In genomic region chr6:94717705-94718489, GRCm38 (mm10) we compare ENCODE assay signal across 8 mouse cellular contexts. TPM values are rescaled to one million over a fixed set of nuclear protein-coding genes. Genes with fewer than 3 reads are reported as not detected.
A peak's percentile ranks its signal among the peaks of the same experiment; 100 is the strongest.
DNase-seq lines count a peak whose midpoint lies in the region; ATAC-seq and TF ChIP-seq lines count a peak whose summit lies in the region.

No protein-coding gene starts in this region.

- peaks cover 9% of the 10 kb centered on the region; the same call in 1 of the 2 replicates for H3K4me1 ChIP-seq in embryonic facial prominence, embryonic 12.5 days
- H3K4me1 ChIP-seq in limb, embryonic 14.5 days (ENCODE audit: control insufficient read depth, insufficient read depth, low read length) = peaks cover 26% of the 10 kb centered on the region

- H3K36me3 ChIP-seq in embryonic facial prominence, embryonic 12.5 days = no peaks in the 10 kb centered on the region
- no peaks in the 10 kb centered on the region for H3K36me3 ChIP-seq in limb, embryonic 14.5 days (ENCODE audit: control insufficient read depth, insufficient read depth, low read length)

- intact Hi-C loops in heart, postnatal 14 days (cut with DNase I) = no loop called here

- peak overlapping the region; percentile 46; the same call in 1 of the 2 replicates for H3K27ac ChIP-seq in embryonic facial prominence, embryonic 12.5 days
- peak overlapping the region; percentile 76 for H3K27ac ChIP-seq in limb, embryonic 14.5 days (replicated peaks; ENCODE audit: low read depth, low read length)

- ATAC-seq in embryonic facial prominence, embryonic 12.5 days (ENCODE audit: insufficient number of reproducible peaks, insufficient read depth, low FRiP score, low TSS enrichment) = no peak; the same call in 1 of the 2 replicates
- peak; percentile 75 for ATAC-seq in limb, embryonic 14.5 days (ENCODE audit: low FRiP score, low read depth)

- TF ChIP-seq POLR2A in limb, embryonic 14.5 days (IDR thresholded peaks at IDR 0.05; ENCODE audit: borderline replicate concordance, extremely low read depth, insufficient read depth, insufficient read length) = no peak

- 60% methylated on average over 7 of the region's 7 CpGs for whole genome bisulfite sequencing in embryonic facial prominence, embryonic 12.5 days
- 28% methylated on average over 7 of the region's 7 CpGs for WGBS in limb, embryonic 14.5 days

- H3K4me3 ChIP-seq in embryonic facial prominence, embryonic 12.5 days = no peak overlapping the region
- H3K4me3 ChIP-seq in limb, embryonic 14.5 days (replicated peaks; ENCODE audit: low read length) = no peak overlapping the region

- no peaks in the 10 kb centered on the region for H3K27me3 ChIP-seq in embryonic facial prominence, embryonic 12.5 days
- no peaks in the 10 kb centered on the region for H3K27me3 ChIP-seq in limb, embryonic 14.5 days (ENCODE audit: control insufficient read depth, insufficient read depth, low read length)

- peak; percentile 9 for DNase-seq in kidney, adult 11 months
- DNase-seq in kidney, adult 8-10 months = no peak
- DNase-seq in heart, postnatal 14 days = peak; percentile 42 to 60
- peak; percentile 73 for DNase-seq in limb, embryonic 14.5 days (ENCODE audit: low spot score)
- no peak for DNase-seq in embryo, embryonic 9.5 days (ENCODE audit: extremely low spot score)
- DNase-seq in spleen, postnatal 36 days (ENCODE audit: low spot score in 2 of 2) = no peak
- DNase-seq in urinary bladder, postnatal 25 days (ENCODE audit: low spot score) = no peak

- no peak overlapping the region for H3K9ac ChIP-seq in embryonic facial prominence, embryonic 12.5 days
- no peak overlapping the region for H3K9ac ChIP-seq in limb, embryonic 14.5 days (ENCODE audit: low read depth, low read length, severe bottlenecking)

- no peaks in the 10 kb centered on the region for H3K9me3 ChIP-seq in embryonic facial prominence, embryonic 12.5 days
- H3K9me3 ChIP-seq in limb, embryonic 14.5 days (ENCODE audit: control insufficient read depth, low read length) = no peaks in the 10 kb centered on the region

- H3K4me2 ChIP-seq in embryonic facial prominence, embryonic 12.5 days (replicated peaks) = no peak overlapping the region
- H3K4me2 ChIP-seq in limb, embryonic 14.5 days (replicated peaks; ENCODE audit: low read depth, low read length, severe bottlenecking) = no peak overlapping the region; the same call in 1 of the 2 replicates

RNA-seq across cellular contexts. Expression of gene Lrig1, which starts 17.9 kb away (rescaled TPM):
- 20.1 and 23.3 TPM in 2 replicates for polyA plus RNA-seq in embryonic facial prominence, embryonic 12.5 days (2016; fragmentation: Nextera tagmentation; extraction: Ambion mirVana)
- total RNA-seq in heart, postnatal 14 days (2021) = 10 to 100 TPM; 37.8 to 38.6 TPM
- 49.4 and 59.6 TPM in 2 replicates for polyA plus RNA-seq in limb, embryonic 14.5 days (2012; rRNA removed)
- polyA plus RNA-seq in limb, embryonic 14.5 days (2014; fragmentation: Nextera tagmentation; extraction: Ambion mirVana) = 31.2 and 35.1 TPM in 2 replicates

Comparison
In these comparisons a context has a peak if more than half of its experiments do, and no peak if none do; other contexts are left out.
1. DNase-seq: peak in kidney, adult 11 months (single experiment), heart, postnatal 14 days (2 of 2) and limb, embryonic 14.5 days (single experiment); none in kidney, adult 8-10 months (0 of 2), embryo, embryonic 9.5 days (single experiment), spleen, postnatal 36 days (0 of 2) and urinary bladder, postnatal 25 days (single experiment).